Mouse (Mus musculus) liver, postnatal 0 days (tissue): ENCODE measurements at regions not wholly inside any gene's neighbourhood (a gene's known extent, or its start where the extent isn't known, plus 50 kb on each side); places are given as distances from the start of the nearest gene placed in this dataset.

Source experiments
- ATAC-seq: fragments of 200-750 bp; cut with Nextera tagmentation; 2 replicates; pipeline ENCODE4 v1.8.0; 2017; ENCODE audit warnings: mild to moderate bottlenecking, moderate library complexity
- DNase-seq: peaks from one replicate; pipeline ENCODE4 v3.0.0-alpha.2; 2016
- H3K27ac ChIP-seq: fragments of 300-500 bp; sonication (generic); 2 replicates; pipeline ENCODE4 v1.5.1; 2014; ENCODE audit warnings: antibody characterized with exemption, moderate library complexity, mild to moderate bottlenecking, low read depth
- H3K27me3 ChIP-seq: fragments of 300-500 bp; sonication (generic); 2 replicates; pipeline ENCODE4 v1.6.1; 2014; ENCODE audit warnings: low read length, control low read depth, mixed read lengths; ENCODE audit not compliant: insufficient read depth
- H3K36me3 ChIP-seq: fragments of 300-500 bp; sonication (generic); replicated peaks from 2 replicates; pipeline ENCODE4 v1.6.1; 2014; ENCODE audit warnings: mild to moderate bottlenecking, control low read depth, low read length, moderate library complexity, mixed read lengths; ENCODE audit not compliant: insufficient read depth
- H3K4me1 ChIP-seq: fragments of 300-500 bp; sonication (generic); 2 replicates; pipeline ENCODE4 v1.6.1; 2014; ENCODE audit warnings: antibody characterized with exemption, mild to moderate bottlenecking, control low read depth; ENCODE audit not compliant: insufficient read depth
- H3K4me2 ChIP-seq: fragments of 300-500 bp; sonication (generic); 2 replicates; pipeline ENCODE4 v1.6.1; 2014; ENCODE audit warnings: low read depth, mild to moderate bottlenecking, low read length, moderate library complexity, mixed read lengths
- H3K4me3 ChIP-seq: fragments of 300-500 bp; sonication (generic); 2 replicates; pipeline ENCODE4 v1.5.1; 2014; ENCODE audit warnings: low read depth, low read length
- H3K9ac ChIP-seq: fragments of 300-500 bp; sonication (generic); replicated peaks from 2 replicates; pipeline ENCODE4 v1.6.1; 2014; ENCODE audit warnings: mild to moderate bottlenecking, moderate library complexity
- H3K9me3 ChIP-seq: fragments of 300-500 bp; sonication (generic); 2 replicates; pipeline ENCODE4 v1.6.1; 2016; ENCODE audit warnings: mild to moderate bottlenecking, control low read depth, low read length, mixed read lengths
- CTCF ChIP-seq: sonication (generic); IDR thresholded peaks from 2 replicates; pipeline ENCODE4 v1.5.1; 2016; ENCODE audit warnings: antibody characterized with exemption, low read depth
- EP300 ChIP-seq: IDR thresholded peaks from 2 replicates; pipeline ENCODE4 v1.6.1; 2016; ENCODE audit warnings: antibody characterized with exemption, low read depth, mild to moderate bottlenecking
- WGBS: fragments of 180-500 bp; shearing (Covaris S2); extraction: QIAGEN DNeasy Blood & Tissue Kit; methylation state at CpG from one replicate; pipeline ENCODE4 v1.1.7; 2014; ENCODE audit not compliant: insufficient replicate concordance; 5-methylcytosine and 5-hydroxymethylcytosine counted together

GRCm38 (mm10) chr1:149038188-149038967, 922.7 kb downstream of the Pla2g4a start:
- H3K9ac ChIP-seq = no peak overlapping the region

GRCm38 (mm10) chr1:149028316-149028715, 932.8 kb downstream of the Pla2g4a start:
- Histone ChIP-seq H3K4me1 (no peaks in the 10 kb centered on the region), H3K4me2 (no peak overlapping the region), H3K4me3 (no peak overlapping the region), H3K9me3 (no peaks in the 10 kb centered on the region), H3K27ac (no peak overlapping the region), H3K36me3 (no peaks in the 10 kb centered on the region), H3K9ac (no peak overlapping the region), H3K27me3 (no peaks in the 10 kb centered on the region)
- DNase-seq (no peak), ATAC-seq (no peak)
- TF ChIP-seq CTCF = no peak
- WGBS = 68% methylated on average over 3 of the region's 3 CpGs

More at GRCm38 (mm10) chr1:149038188-149038967, 922.7 kb downstream of the Pla2g4a start:
- no peaks in the 10 kb centered on the region for H3K36me3 ChIP-seq
- H3K27me3 ChIP-seq = no peaks in the 10 kb centered on the region
- 37% methylated on average over 3 of the region's 3 CpGs for WGBS
- ATAC-seq (no peak), DNase-seq (no peak)
- no peaks in the 10 kb centered on the region for H3K9me3 ChIP-seq
- TF ChIP-seq EP300 (no peak), CTCF (no peak)
- H3K4me1 ChIP-seq = no peaks in the 10 kb centered on the region
- no peak overlapping the region for H3K4me2 ChIP-seq
- H3K4me3 ChIP-seq = no peak overlapping the region
- no peak overlapping the region for H3K27ac ChIP-seq

DNA sequence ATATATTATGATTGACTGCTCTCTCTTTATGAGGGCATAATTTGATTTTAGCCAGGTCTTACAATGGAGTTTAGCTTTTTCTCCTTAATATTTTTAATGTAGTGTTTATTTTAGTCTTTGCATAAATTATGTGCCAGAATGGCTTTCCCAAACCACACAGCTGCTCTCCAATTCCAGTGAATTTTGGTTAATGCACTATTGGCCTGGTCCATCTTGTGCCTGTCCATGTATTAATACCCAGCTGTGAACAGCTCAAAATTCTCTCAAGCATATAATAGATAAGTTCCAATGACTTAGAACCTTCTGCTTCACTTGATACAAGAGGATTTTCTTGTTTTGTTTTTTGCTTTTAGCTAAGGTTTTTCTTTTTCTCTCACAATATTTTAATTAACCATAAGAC, 939.4 kb downstream of the Pla2g4a start:
- TF ChIP-seq EP300 = no peak
- TF ChIP-seq CTCF = no peak
- no peaks in the 10 kb centered on the region for H3K9me3 ChIP-seq
- ATAC-seq = no peak

DNA sequence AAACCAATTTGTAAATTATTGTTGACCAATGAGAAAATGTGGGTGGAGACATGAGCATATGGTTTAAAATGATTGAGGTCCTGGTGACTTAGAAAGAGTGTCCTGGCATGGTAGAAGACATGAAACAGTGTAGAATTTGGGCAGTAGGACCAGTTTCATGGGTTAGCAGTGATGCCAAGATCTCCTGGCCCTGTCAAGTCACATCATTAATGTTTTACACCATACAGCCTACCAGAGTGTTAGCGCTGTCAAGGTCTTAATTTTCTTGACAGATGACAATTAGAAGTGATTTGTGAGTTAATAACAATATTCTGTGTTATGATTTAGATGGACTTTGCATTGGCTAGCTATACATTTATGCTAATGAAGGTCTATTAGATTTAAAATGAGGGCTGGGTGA, 939.8 kb downstream of the Pla2g4a start:
- no peaks in the 10 kb centered on the region for H3K27me3 ChIP-seq
- no peak overlapping the region for H3K4me2 ChIP-seq
- H3K36me3 ChIP-seq = no peaks in the 10 kb centered on the region
- H3K9ac ChIP-seq = no peak overlapping the region
- TF ChIP-seq EP300 (no peak), CTCF (no peak)
- no peaks in the 10 kb centered on the region for H3K9me3 ChIP-seq
- H3K4me3 ChIP-seq = no peak overlapping the region
- ATAC-seq (no peak), DNase-seq (no peak)
- 75% methylated on average over 1 of the region's 1 CpGs for WGBS
- no peak overlapping the region for H3K27ac ChIP-seq
- H3K4me1 ChIP-seq = no peaks in the 10 kb centered on the region

More for the DNA sequence above, 939.4 kb downstream of the Pla2g4a start:
- H3K4me3 ChIP-seq = no peak overlapping the region
- no peak overlapping the region for H3K27ac ChIP-seq
- H3K36me3 ChIP-seq = no peaks in the 10 kb centered on the region
- no peak overlapping the region for H3K4me2 ChIP-seq
- no peaks in the 10 kb centered on the region for H3K4me1 ChIP-seq
- no peak for DNase-seq
- H3K27me3 ChIP-seq = no peaks in the 10 kb centered on the region
- H3K9ac ChIP-seq = no peak overlapping the region

DNA sequence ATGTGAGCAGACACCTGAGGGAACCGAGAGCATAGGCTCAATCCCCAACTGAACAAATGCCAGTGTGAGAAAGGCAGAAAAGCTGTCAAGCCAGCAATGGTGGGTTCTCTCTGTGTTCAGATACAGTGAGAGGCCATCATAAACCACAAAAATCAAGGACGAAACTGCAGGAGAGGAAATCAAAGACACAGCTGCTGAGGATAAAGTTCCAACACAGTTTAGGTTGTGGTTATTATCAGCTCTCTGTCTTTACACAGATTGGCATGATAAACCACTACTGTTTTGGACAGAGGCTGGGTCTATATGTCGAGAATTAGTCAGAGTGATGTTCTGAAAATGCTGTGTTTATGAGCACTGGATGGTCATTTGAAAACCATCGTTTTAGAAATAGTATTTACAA, 946.5 kb downstream of the Pla2g4a start:
- Histone ChIP-seq H3K9me3 (no peaks in the 10 kb centered on the region), H3K9ac (no peak overlapping the region), H3K4me1 (no peaks in the 10 kb centered on the region), H3K4me3 (no peak overlapping the region), H3K27ac (no peak overlapping the region), H3K4me2 (no peak overlapping the region), H3K27me3 (no peaks in the 10 kb centered on the region), H3K36me3 (no peaks in the 10 kb centered on the region)
- TF ChIP-seq EP300 (no peak), CTCF (no peak)
- DNase-seq (no peak), ATAC-seq (no peak)
- WGBS = 44% methylated on average over 4 of the region's 4 CpGs

DNA sequence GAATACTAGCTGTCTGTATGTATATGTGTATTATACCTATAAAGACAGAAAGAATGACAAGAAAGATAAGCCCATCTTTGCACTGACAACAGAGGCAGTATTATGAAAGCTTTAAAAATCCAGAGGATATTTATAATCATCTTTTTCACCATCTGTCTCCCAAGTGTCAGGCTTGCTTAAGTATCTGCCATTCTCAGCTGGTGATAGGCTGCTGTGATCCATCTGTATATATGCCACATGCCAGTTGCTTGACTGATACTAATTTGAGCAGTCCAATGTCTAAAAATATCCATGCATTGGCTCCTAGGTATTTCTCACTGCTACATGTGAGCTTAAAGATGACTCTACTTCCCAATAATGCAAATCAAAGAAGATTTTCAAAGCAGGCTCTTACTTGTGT, 950.3 kb downstream of the Pla2g4a start:
- DNase-seq = no peak
- Histone ChIP-seq H3K9me3 (no peaks in the 10 kb centered on the region), H3K9ac (no peak overlapping the region), H3K27me3 (no peaks in the 10 kb centered on the region), H3K4me3 (no peak overlapping the region), H3K27ac (no peak overlapping the region), H3K4me1 (no peaks in the 10 kb centered on the region), H3K4me2 (no peak overlapping the region), H3K36me3 (no peaks in the 10 kb centered on the region)
- no peak for TF ChIP-seq CTCF
- TF ChIP-seq EP300 = no peak
- no peak for ATAC-seq

DNA sequence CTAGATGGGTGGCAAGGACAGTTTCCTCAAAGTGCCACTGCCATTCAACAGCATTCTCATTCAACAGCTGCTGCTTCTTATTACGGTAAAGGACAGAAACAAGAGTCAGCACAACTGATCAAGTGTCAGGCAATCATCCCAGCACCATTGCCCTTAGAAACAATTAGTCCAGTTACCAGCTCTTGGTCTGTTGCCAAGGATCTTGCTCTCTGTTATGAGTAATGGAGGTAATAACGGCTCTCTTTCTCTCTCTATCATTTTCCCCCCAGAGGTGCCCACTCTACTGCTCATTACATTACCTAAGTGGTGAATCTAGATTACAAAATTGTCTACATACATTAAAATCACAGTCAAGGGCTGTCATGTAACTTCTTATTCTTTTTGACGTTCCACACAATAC, 961.0 kb downstream of the Pla2g4a start:
- Histone ChIP-seq H3K36me3 (no peaks in the 10 kb centered on the region), H3K27me3 (no peaks in the 10 kb centered on the region), H3K27ac (no peak overlapping the region), H3K4me1 (no peaks in the 10 kb centered on the region), H3K4me2 (no peak overlapping the region), H3K9ac (no peak overlapping the region), H3K9me3 (no peaks in the 10 kb centered on the region), H3K4me3 (no peak overlapping the region)
- no peak for ATAC-seq
- no peak for TF ChIP-seq EP300
- no peak for TF ChIP-seq CTCF
- DNase-seq = no peak
- 66% methylated on average over 3 of the region's 3 CpGs for WGBS
